Mouse (Mus musculus) heart, embryonic 12.5 days (tissue): ENCODE results near the gene Bcl2l10. TPM values are rescaled to one million over a fixed set of nuclear protein-coding genes. Genes with fewer than 3 reads are reported as not detected.
"Not testable (repeated sequence)": the region's sequence is repeated elsewhere in the genome, so short reads cannot be mapped to it uniquely, and the experiment has no call there.

ENCODE experiments used
- ATAC-seq: fragments of 200-750 bp; cut with Nextera tagmentation; 2 replicates; pipeline ENCODE4 v1.8.0; 2017; ENCODE audit warnings: moderate TSS enrichment, moderate library complexity; ENCODE audit not compliant: insufficient number of reproducible peaks, low FRiP score
- H3K27ac ChIP-seq: fragments of 300-500 bp; sonication (generic); 2 replicates; pipeline ENCODE4 v1.5.1; 2016; ENCODE audit warnings: mild to moderate bottlenecking, moderate library complexity; ENCODE audit not compliant: poor library complexity, severe bottlenecking
- H3K27me3 ChIP-seq: fragments of 300-500 bp; sonication (generic); replicated peaks from 2 replicates; pipeline ENCODE4 v1.6.1; 2016; ENCODE audit warnings: mild to moderate bottlenecking, moderate library complexity
- H3K36me3 ChIP-seq: fragments of 300-500 bp; sonication (generic); 2 replicates; pipeline ENCODE4 v1.6.1; 2016; ENCODE audit warnings: mild to moderate bottlenecking, moderate library complexity
- H3K4me1 ChIP-seq: fragments of 300-500 bp; sonication (generic); replicated peaks from 2 replicates; pipeline ENCODE4 v1.6.1; 2016; ENCODE audit warnings: mild to moderate bottlenecking
- H3K4me2 ChIP-seq: fragments of 300-500 bp; sonication (generic); 2 replicates; pipeline ENCODE4 v1.6.1; 2016; ENCODE audit warnings: mild to moderate bottlenecking, moderate library complexity
- H3K4me3 ChIP-seq: fragments of 300-500 bp; sonication (generic); 2 replicates; pipeline ENCODE4 v1.5.1; 2016; ENCODE audit warnings: mild to moderate bottlenecking
- H3K9ac ChIP-seq: fragments of 300-500 bp; sonication (generic); 2 replicates; pipeline ENCODE4 v1.6.1; 2016; ENCODE audit warnings: mild to moderate bottlenecking, moderate library complexity
- H3K9me3 ChIP-seq: fragments of 300-500 bp; sonication (generic); replicated peaks from 2 replicates; pipeline ENCODE4 v1.6.1; 2016; ENCODE audit warnings: mild to moderate bottlenecking, moderate library complexity
- WGBS: fragments of 180-500 bp; shearing (Covaris S2); methylation state at CpG from one replicate; pipeline ENCODE4 v1.1.7; 2016; 5-methylcytosine and 5-hydroxymethylcytosine counted together
- polyA plus RNA-seq: library from polyadenylated mRNA; unstranded; fragments of >200 nt; fragmentation: Nextera tagmentation; extraction: Ambion mirVana; gene quantifications from 2 replicates; pipeline ENCODE4 v1.2.1, GENCODE M21; 2016

The Bcl2l10 gene
- polyA plus RNA-seq, 1 experiment from 2014 or later = not detected

DNA sequence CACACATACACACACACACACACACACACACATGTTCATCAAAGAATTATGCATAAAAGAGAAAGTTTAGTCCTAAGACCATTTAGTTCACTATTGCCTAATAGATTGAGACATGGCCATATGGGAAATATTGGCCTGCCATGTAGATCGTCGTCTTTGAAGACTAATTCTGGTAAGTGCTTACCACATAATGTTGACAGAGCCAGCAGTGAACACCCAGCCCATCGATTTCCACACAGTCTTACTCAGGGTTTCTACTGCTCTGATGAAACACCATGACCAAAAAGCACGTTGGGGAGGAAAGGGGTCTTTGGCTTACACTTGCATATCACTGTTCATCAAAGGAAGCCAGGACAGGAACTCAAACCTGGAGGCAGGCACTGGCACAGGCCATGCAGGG, 5.1 kb upstream of the Bcl2l10 start:
- H3K9me3 ChIP-seq = no peaks in the 10 kb centered on the region
- H3K4me1 ChIP-seq = no peaks in the 10 kb centered on the region
- no peak overlapping the region for H3K4me2 ChIP-seq
- no peak overlapping the region for H3K4me3 ChIP-seq
- ATAC-seq = no peak
- peaks cover 76% of the 10 kb centered on the region for H3K36me3 ChIP-seq
- no peaks in the 10 kb centered on the region for H3K27me3 ChIP-seq
- no peak overlapping the region for H3K27ac ChIP-seq
- no peak overlapping the region for H3K9ac ChIP-seq
- WGBS = 79% methylated on average over 4 of the region's 4 CpGs

DNA sequence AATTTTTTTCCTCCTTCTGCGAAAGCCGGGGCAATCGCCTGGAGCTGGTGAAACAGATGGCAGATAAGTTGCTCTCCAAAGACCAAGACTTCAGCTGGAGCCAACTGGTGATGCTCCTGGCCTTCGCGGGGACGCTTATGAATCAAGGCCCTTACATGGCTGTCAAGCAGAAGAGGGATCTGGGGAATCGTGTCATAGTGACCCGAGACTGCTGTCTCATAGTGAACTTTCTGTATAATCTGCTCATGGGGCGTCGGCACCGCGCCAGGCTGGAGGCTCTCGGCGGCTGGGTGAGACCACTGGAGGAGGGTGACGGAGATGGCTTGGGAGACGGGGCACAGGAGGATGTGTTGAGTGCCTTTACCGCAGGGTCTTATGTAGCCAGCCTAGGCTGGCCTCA, 508 bp downstream of the Bcl2l10 start:
- Histone ChIP-seq H3K27me3 (no peaks in the 10 kb centered on the region), H3K9me3 (no peaks in the 10 kb centered on the region), H3K4me3 (no peak overlapping the region), H3K4me1 (peaks cover 12% of the 10 kb centered on the region), H3K36me3 (peaks cover 35% of the 10 kb centered on the region), H3K27ac (no peak overlapping the region), H3K4me2 (no peak overlapping the region), H3K9ac (no peak overlapping the region)
- no peak for ATAC-seq
- 84% methylated on average over 17 of the region's 17 CpGs for WGBS

DNA sequence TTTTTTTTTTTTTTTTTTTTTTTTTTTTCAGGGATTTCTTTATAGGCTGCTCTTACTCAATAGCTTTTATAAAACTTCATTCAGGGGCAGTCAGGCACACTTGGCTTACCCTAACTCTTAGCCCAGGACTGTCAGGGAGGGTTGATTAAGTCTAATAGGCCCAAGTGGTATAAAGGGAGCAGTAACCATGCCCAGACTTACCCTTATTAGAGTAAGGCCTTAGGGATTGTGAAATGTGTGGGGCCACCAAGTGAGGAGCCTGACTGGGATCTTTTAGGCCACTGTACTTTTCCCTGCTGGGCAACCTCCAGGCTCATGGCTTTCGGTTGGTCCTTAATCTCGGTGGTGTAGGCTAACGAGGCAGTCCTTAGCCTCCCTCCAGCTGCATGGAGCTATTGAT, 1.1 kb downstream of the Bcl2l10 start:
- H3K9ac ChIP-seq = no peak overlapping the region
- H3K4me2 ChIP-seq = no peak overlapping the region
- WGBS = 69% methylated on average over 3 of the region's 3 CpGs
- peaks cover 30% of the 10 kb centered on the region for H3K36me3 ChIP-seq
- H3K4me3 ChIP-seq = no peak overlapping the region
- ATAC-seq = no peak
- H3K27ac ChIP-seq = no peak overlapping the region
- no peaks in the 10 kb centered on the region for H3K9me3 ChIP-seq
- no peaks in the 10 kb centered on the region for H3K27me3 ChIP-seq
- peaks cover 12% of the 10 kb centered on the region for H3K4me1 ChIP-seq

DNA sequence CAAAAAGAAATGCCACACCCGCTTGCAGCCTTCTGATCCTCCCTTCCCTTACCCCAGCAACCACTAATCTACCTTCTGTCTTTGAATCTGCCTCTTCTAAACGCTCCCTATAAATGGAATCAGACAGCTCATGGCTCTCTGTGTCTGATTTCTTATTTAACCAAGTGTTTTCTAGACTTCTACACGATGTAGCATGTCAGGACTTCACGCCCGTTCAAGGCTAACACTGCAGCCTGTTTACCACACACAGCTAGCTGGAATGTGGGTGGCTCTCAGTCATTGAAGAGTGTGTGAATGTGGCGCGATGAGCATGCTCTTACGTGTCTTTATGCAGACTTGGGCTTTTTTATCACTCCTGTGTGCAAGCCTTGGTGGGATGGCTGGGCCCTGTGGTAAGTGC, 5.5 kb downstream of the Bcl2l10 start:
- Histone ChIP-seq H3K36me3 (no peaks in the 10 kb centered on the region), H3K27ac (no peak overlapping the region), H3K4me3 (no peak overlapping the region), H3K9me3 (no peaks in the 10 kb centered on the region), H3K9ac (no peak overlapping the region), H3K27me3 (no peaks in the 10 kb centered on the region), H3K4me1 (peaks cover 12% of the 10 kb centered on the region), H3K4me2 (no peak overlapping the region)
- ATAC-seq = no peak
- WGBS = 68% methylated on average over 8 of the region's 8 CpGs

DNA sequence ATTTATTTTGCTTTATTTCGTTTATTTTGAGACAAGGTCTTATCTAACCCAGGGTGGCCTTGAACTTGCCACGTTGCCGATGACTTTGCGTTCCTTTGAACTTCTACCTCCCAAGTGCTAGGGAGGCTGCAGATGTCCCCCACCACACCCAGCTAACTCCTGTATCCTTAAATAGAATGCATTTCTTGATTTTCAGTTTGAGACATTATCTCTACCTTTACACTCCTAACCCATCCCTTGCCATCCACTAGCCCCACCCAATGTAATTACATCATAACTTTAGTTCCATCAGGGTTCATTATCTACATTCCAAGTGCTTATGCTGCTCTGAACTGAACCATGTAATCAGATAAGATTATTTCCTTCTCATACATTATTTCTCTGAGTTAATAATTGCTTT, 8.2 kb downstream of the Bcl2l10 start:
- H3K4me1 ChIP-seq = no peaks in the 10 kb centered on the region
- H3K4me2 ChIP-seq = no peak overlapping the region
- H3K27me3 ChIP-seq = no peaks in the 10 kb centered on the region
- no peaks in the 10 kb centered on the region for H3K9me3 ChIP-seq
- no peak overlapping the region for H3K27ac ChIP-seq
- no peak overlapping the region for H3K4me3 ChIP-seq
- WGBS = 78% methylated on average over 4 of the region's 4 CpGs
- H3K9ac ChIP-seq = no peak overlapping the region
- no peak for ATAC-seq
- no peaks in the 10 kb centered on the region for H3K36me3 ChIP-seq

DNA sequence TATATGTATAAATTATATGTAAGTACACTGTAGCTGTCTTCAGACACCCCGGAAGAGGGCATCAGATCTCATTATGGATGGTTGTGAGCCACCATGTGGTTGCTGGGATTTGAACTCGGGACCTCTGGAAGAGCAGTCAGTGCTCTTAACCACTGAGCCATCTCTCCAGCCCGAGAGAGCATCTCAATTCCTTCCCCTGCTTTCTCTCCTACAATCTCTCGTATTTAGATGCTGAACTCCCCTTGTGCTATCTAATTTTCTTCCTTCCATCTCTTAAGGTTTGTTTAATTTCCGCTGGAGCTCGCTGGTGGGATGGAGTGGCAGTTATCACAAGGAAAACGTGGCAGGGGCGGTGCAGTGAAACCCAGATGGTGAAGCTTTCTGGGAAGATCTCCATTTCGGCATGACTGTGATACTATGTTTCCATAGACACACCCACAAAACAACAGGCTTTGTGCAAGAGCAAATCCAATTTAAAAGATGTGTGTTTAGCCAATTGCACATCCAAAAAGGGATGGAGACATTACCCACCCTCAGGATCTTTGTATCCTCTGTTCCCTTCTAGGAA, 9.6 kb downstream of the Bcl2l10 start:
- Histone ChIP-seq H3K27ac (no peak overlapping the region), H3K9me3 (no peaks in the 10 kb centered on the region), H3K4me2 (no peak overlapping the region), H3K4me1 (no peaks in the 10 kb centered on the region), H3K9ac (no peak overlapping the region), H3K36me3 (no peaks in the 10 kb centered on the region), H3K27me3 (no peaks in the 10 kb centered on the region), H3K4me3 (no peak overlapping the region)
- WGBS = 58% methylated on average over 9 of the region's 9 CpGs
- no peak for ATAC-seq

DNA sequence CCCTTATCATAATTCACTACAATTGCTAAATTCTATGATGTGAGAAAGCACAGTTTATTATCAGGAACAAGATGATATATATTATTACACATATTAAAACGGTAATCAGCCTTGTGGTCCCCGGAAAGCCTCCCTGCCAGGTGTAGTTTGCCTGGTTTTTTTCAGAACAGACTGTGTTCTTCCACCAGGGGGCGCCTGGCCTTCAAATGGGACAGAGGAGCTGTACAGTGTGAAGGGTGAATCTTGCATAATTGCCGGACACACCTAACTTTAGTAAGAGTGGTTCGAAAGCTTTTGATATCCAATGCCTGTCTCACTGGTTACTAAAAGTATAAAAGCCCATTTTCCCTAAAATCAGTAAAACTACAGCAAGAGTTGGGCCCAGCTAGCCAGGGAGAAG, 14.1 kb downstream of the Bcl2l10 start:
- WGBS = 37% methylated on average over 5 of the region's 5 CpGs
- ATAC-seq = no peak

DNA sequence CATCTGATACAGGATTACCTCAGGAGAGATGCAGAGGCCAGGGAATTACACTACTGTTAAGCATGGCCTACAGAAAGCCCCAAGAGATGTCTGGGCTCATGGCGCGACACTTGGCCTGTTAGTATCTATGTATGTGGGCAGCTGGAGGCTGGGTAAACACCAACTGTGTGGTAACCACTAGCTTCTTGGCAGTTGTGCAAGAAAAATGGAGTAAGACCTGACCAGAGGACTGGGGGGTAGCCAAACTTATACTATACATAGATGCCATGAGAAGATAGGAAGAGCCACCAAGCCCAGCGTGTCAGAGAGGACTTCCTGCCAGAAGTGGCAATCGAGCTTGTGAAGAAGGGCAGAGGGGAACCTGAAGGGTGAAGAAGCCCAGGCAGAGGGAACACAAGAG, 14.6 kb downstream of the Bcl2l10 start:
- no peaks in the 10 kb centered on the region for H3K27me3 ChIP-seq
- 73% methylated on average over 4 of the region's 4 CpGs for WGBS
- no peaks in the 10 kb centered on the region for H3K4me1 ChIP-seq
- H3K27ac ChIP-seq = no peak overlapping the region
- H3K36me3 ChIP-seq = no peaks in the 10 kb centered on the region
- no peak for ATAC-seq
- no peak overlapping the region for H3K4me3 ChIP-seq
- H3K4me2 ChIP-seq = no peak overlapping the region
- H3K9ac ChIP-seq = no peak overlapping the region
- H3K9me3 ChIP-seq = no peaks in the 10 kb centered on the region

More for the DNA sequence above, 14.1 kb downstream of the Bcl2l10 start:
- Histone ChIP-seq H3K4me3 (no peak overlapping the region), H3K27ac (no peak overlapping the region), H3K36me3 (no peaks in the 10 kb centered on the region), H3K9ac (no peak overlapping the region), H3K27me3 (no peaks in the 10 kb centered on the region), H3K4me1 (no peaks in the 10 kb centered on the region), H3K4me2 (no peak overlapping the region), H3K9me3 (no peaks in the 10 kb centered on the region)

DNA sequence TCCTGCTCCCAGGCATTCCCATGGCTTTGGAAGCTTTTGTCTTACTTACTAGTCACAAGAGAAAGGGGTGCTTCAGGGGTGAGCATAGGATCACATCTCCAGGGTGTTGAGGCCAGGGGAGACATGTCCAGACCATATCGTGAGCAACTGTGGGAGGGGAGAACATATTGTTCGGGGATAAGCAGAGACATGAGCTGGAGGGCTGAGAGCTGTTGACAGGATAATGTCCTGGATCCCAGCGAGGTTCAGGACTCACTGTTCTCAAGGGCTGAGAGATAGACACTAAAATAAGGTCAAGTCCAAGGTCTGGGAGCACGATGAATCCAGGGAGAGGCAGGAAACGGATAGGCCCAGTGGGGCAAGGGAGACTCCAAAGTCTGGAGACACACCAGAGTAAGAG, 15.4 kb downstream of the Bcl2l10 start:
- Histone ChIP-seq H3K4me3 (no peak overlapping the region), H3K4me1 (no peaks in the 10 kb centered on the region), H3K4me2 (no peak overlapping the region), H3K36me3 (no peaks in the 10 kb centered on the region), H3K27ac (no peak overlapping the region), H3K27me3 (no peaks in the 10 kb centered on the region), H3K9me3 (no peaks in the 10 kb centered on the region), H3K9ac (no peak overlapping the region)
- ATAC-seq = no peak
- WGBS = 47% methylated on average over 5 of the region's 5 CpGs

DNA sequence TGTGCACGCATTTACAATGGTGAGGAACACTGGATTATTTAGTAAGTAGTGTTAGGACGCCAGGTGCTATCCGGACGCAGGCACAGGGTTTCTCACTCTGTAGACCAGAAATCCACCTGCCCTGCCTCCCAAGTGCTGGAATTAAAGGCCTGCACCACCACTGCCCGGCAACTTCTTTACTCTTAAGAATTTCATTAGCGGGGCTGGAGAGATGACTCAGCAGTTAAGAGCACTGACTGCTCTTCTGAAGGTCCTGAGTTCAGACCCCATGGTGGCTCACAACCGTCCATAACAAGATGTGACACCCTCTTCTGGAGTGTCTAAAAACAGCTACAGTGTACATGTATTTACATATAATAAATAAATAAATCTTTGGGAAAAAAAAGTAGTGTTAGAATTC, 16.1 kb downstream of the Bcl2l10 start:
- WGBS = 63% methylated on average over 7 of the region's 7 CpGs
- not testable (repeated sequence) for H3K36me3 ChIP-seq, H3K27ac ChIP-seq, H3K9ac ChIP-seq, ATAC-seq, H3K4me2 ChIP-seq, H3K4me3 ChIP-seq, H3K4me1 ChIP-seq, H3K27me3 ChIP-seq, H3K9me3 ChIP-seq

DNA sequence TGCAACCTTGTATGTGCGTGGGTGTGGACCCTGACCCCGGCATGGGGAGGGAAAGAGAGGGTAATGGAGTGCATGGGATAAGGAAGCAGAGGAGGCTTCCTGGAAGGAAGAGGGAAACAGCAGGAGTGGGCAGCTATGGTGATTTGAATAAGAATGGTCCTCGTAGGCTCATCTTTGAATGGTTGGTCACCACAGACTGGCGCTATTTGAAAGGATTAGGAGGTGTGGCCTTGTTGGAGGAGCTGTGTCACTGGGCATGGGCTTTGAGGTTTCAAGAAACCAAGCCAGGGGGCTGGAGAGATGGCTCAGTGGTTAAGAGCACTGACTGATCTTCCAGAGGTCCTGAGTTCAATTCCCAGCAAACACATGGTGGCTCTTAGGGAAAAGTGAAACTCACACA, 17.6 kb downstream of the Bcl2l10 start:
- Histone ChIP-seq H3K4me3 (no peak overlapping the region), H3K36me3 (no peaks in the 10 kb centered on the region), H3K9ac (no peak overlapping the region), H3K4me1 (no peaks in the 10 kb centered on the region), H3K27ac (no peak overlapping the region), H3K27me3 (no peaks in the 10 kb centered on the region), H3K9me3 (no peaks in the 10 kb centered on the region; the same call in 1 of the 2 replicates), H3K4me2 (no peak overlapping the region)
- ATAC-seq = no peak
- WGBS = 79% methylated on average over 4 of the region's 4 CpGs

DNA sequence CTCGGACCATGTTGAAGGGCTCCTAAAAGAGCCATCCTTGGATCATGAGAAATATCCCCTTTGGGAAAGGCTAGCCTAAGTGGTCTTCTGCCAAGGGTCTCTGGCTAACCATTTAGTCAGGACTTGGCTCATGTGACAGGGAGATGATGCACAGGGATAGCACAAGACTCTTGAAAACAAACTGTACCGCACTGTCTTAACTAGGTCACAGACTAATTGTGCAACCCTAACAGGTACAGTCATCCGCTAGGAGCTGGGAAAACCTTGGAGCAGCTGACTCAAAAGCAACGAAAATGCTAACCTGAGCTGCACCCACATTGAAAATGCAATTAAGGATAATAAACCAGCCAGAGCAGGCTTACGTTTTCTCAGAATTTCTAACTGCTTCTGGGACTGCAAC, 18.6 kb downstream of the Bcl2l10 start:
- Histone ChIP-seq H3K36me3 (no peaks in the 10 kb centered on the region), H3K4me3 (no peak overlapping the region), H3K4me2 (no peak overlapping the region), H3K9me3 (no peaks in the 10 kb centered on the region; the same call in 1 of the 2 replicates), H3K9ac (no peak overlapping the region), H3K27ac (no peak overlapping the region), H3K27me3 (no peaks in the 10 kb centered on the region), H3K4me1 (no peaks in the 10 kb centered on the region)
- 75% methylated on average over 5 of the region's 5 CpGs for WGBS
- ATAC-seq = no peak
